Mouse (Mus musculus): ENCODE measurements around the gene Erich3.

The Erich3 gene

GRCm38 (mm10) chr3:154778836-154779595 is 115.4 kb downstream of the Erich3 start:
- DNase-seq = no peak

- DNase-seq = no peak
Observed at GRCm38 (mm10) chr3:154786354-154786753, 122.7 kb downstream of the Erich3 start.

- no peak for DNase-seq
Observed at GRCm38 (mm10) chr3:154787611-154788010, 124.0 kb downstream of the Erich3 start.

- peak in 1 of 2 experiments; percentile 23 for DNase-seq
Observed at GRCm38 (mm10) chr3:154793571-154793970, 129.9 kb downstream of the Erich3 start.

- DNase-seq = peak; percentile 42 to 65
Observed at GRCm38 (mm10) chr3:154798806-154799205, 135.1 kb downstream of the Erich3 start.

- DNase-seq = no peak
Observed at GRCm38 (mm10) chr3:154800454-154800853, 136.8 kb downstream of the Erich3 start.

- peak in 1 of 2 experiments; percentile 56 for DNase-seq
Observed at GRCm38 (mm10) chr3:154800888-154801429, 137.3 kb downstream of the Erich3 start.

- no peak for DNase-seq
Observed at GRCm38 (mm10) chr3:154806626-154807025, 143.0 kb downstream of the Erich3 start.

- no peak for DNase-seq
Observed at GRCm38 (mm10) chr3:154810273-154810870, 146.7 kb downstream of the Erich3 start.

GRCm38 (mm10) chr3:154811281-154811680 is 147.6 kb downstream of the Erich3 start:
- no peak for DNase-seq

- DNase-seq = no peak
Observed at GRCm38 (mm10) chr3:154811833-154812232, 148.2 kb downstream of the Erich3 start.

GRCm38 (mm10) chr3:154812893-154813292 is 149.2 kb downstream of the Erich3 start:
- DNase-seq = no peak

GRCm38 (mm10) chr3:154815606-154816005 is 151.9 kb downstream of the Erich3 start:
- no peak for DNase-seq

GRCm38 (mm10) chr3:154816231-154816630 is 152.6 kb downstream of the Erich3 start:
- no peak for DNase-seq

GRCm38 (mm10) chr3:154816801-154817625 is 153.4 kb downstream of the Erich3 start:
- no peak for DNase-seq
